Mouse (Mus musculus): ENCODE measurements around the gene Dusp23. TPM values are rescaled to one million over a fixed set of nuclear protein-coding genes. Genes with fewer than 3 reads are reported as not detected.

Gene Dusp23
- 1.0 and 2.0 TPM in 2 replicates for total RNA-seq (2023)

DNA sequence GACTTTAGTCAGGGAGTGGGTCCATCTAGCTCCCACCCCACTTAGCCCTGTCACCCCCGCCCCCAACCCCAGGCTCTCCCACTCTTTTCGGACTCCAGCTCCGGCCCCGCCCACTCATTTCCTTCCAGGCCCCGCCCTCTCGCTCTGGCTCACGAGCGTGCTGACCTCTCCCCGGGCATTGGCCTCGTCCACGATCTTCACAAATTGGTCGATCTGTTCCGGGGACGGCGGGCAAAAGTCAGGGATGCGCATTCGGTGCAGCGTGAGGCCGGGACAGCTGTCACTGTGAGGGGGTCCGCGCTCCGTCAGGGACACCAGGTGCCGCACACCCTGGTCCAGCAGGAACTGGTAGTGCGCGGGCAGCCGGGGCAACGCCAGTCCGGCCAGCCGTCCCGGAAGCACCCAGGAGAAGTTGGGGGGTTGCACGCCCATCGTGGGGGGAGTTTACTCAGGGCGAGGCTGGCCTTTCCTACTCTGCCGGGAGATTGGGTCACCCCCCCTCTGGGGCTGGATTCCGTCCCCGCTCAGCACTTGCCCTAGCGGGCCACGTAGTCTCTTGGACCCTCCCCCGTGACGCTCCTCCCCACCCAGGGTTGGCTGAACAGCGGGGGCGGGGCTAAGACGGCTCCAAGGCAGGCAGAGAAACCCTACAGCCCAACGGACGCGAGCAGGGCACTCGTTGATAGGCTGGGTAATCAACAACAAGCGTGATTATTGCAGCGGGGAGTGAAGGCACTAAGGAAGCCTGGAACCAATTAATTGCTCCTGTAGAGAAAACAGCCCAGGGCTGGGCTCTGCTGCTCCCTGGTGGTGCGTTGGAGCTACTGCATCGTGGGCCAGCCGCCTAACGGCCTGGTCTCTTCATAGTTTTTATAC is at the start of gene Dusp23:
Gene Dusp23 (minus strand): TSS at position 512 of the 876 bp plus-strand sequence.

DNA sequence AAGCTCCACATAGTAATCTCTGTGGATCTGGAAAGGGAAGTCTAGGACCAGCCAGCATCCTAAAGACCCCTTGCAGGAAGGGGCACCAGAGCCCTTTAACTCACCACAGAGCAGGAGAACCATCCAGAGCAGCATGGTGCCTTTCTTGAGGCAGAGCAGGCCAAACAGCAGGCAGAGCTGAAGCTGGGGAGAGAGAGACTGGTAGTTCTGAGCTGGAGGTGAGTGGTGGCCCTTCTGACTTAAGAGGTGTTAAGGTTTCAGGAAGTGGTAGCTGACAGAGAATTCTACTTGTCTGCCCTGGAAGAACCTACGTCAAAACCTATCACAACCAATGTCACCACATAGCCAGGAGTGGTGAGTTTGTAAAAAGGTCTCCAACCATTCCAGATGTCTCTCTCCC is 30.4 kb downstream of the Dusp23 start, which contains the start of gene Fcrl6:
Gene Fcrl6 (minus strand): TSS at position 226 of the 400 bp plus-strand sequence.

DNA sequence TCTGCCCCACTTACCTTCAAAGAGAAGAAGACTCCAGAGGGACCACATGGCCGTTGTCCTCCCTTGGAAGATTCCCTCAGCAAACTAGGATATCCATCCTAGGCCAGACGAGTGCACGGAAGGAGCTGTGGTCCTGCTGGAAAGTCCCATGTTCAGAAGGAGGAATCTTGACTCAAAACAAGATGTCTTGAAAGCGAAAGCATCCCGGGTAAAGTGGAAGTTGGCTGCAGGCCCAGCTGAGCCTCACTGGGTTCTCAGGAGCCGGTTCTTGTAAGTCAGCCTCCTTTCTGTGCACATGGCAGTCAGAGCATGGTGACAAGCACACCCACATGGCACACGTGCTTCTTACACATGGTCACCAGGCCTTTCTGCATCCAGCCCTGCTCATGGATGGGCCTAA is 42.4 kb downstream of the Dusp23 start, which contains the start of gene Slamf8:
Gene Slamf8 (minus strand): TSS at position 184 of the 400 bp plus-strand sequence.

Other genes with a start within 250 kb of the Dusp23 start
- 0.35 and 0.41 TPM in 2 replicates for gene Slamf9, start 157.6 kb downstream of the Dusp23 start, total RNA-seq (2023)
- 0.48 TPM in 1 of 2 replicates, not detected in the other for gene Igsf9, start 151.2 kb downstream of the Dusp23 start, total RNA-seq (2023)
- 175 and 215 TPM in 2 replicates for gene Tagln2, start 132.9 kb downstream of the Dusp23 start, total RNA-seq (2023)
- 0.38 and 0.86 TPM in 2 replicates for gene Cfap45, start 112.2 kb downstream of the Dusp23 start, total RNA-seq (2023)
- not detected in 2 replicates for gene Vsig8, start 77.0 kb downstream of the Dusp23 start, total RNA-seq (2023)
- gene Slamf8, start 42.4 kb downstream of the Dusp23 start, total RNA-seq (2023) = 0.76 and 2.4 TPM in 2 replicates
- not detected in 2 replicates for gene Fcrl6, start 30.4 kb downstream of the Dusp23 start, total RNA-seq (2023)
- gene Crp, start 65.1 kb upstream of the Dusp23 start, total RNA-seq (2023) = not detected in 2 replicates